Mouse (Mus musculus) C2C12 (cell line): ENCODE data around the gene Cilp. TPM values are rescaled to one million over a fixed set of nuclear protein-coding genes. Genes with fewer than 3 reads are reported as not detected.

Experiments
- H3K27me3 ChIP-seq: one replicate; pipeline ENCODE4 v1.6.1; 2011; ENCODE audit not compliant: control insufficient read depth, insufficient read depth, insufficient read length
- H3K36me3 ChIP-seq: one replicate; pipeline ENCODE4 v1.6.1; 2011; ENCODE audit not compliant: control insufficient read depth, insufficient read depth
- H3K4me3 ChIP-seq: one replicate; pipeline ENCODE4 v1.5.1; 2011; ENCODE audit warnings: mild to moderate bottlenecking, control low read depth; ENCODE audit not compliant: poor library complexity, insufficient read depth, severe bottlenecking
- H3K79me2 ChIP-seq: one replicate; pipeline ENCODE4 v1.6.1; 2011; ENCODE audit not compliant: control insufficient read depth, insufficient read depth
- H3K79me3 ChIP-seq: one replicate; pipeline ENCODE4 v1.6.1; 2011; ENCODE audit warnings: low read depth, control low read depth
- H3ac ChIP-seq: one replicate; pipeline ENCODE3; 2011; ENCODE audit warnings: low read depth; ENCODE audit not compliant: control insufficient read depth, insufficient read length
- CEBPB ChIP-seq: IDR thresholded peaks from one replicate; pipeline ENCODE4 v1.6.1; 2011; ENCODE audit warnings: low read depth, mild to moderate bottlenecking, control low read depth, moderate library complexity
- CTCF ChIP-seq: IDR thresholded peaks from one replicate; pipeline ENCODE4 v1.5.1; 2011; ENCODE audit not compliant: control insufficient read depth, insufficient read depth, insufficient read length
- FOSL1 ChIP-seq: IDR thresholded peaks from one replicate; pipeline ENCODE4 v1.8.0; 2011; ENCODE audit warnings: mild to moderate bottlenecking, low read length; ENCODE audit not compliant: poor library complexity, insufficient read depth, severe bottlenecking
- MAX ChIP-seq: IDR thresholded peaks from one replicate; pipeline ENCODE4 v1.6.1; 2011; ENCODE audit warnings: mild to moderate bottlenecking, control low read depth
- MYOD1 ChIP-seq: IDR thresholded peaks from one replicate; pipeline ENCODE4 v1.6.1; 2011; ENCODE audit warnings: low read depth; ENCODE audit not compliant: control insufficient read depth, insufficient read length
- MYOG ChIP-seq: IDR thresholded peaks from one replicate; pipeline ENCODE4 v1.6.1; 2011; ENCODE audit not compliant: control insufficient read depth, insufficient read length; ENCODE audit errors: extremely low read depth
- USF1 ChIP-seq: IDR thresholded peaks from one replicate; pipeline ENCODE4 v1.6.1; 2011; ENCODE audit warnings: low read depth, mild to moderate bottlenecking, control low read depth, moderate library complexity
- polyA plus RNA-seq: library from polyadenylated mRNA; unstranded; fragments of >200 nt; fragmentation: generic; extraction: Trizol; gene quantifications from one replicate; pipeline ENCODE4 v1.2.1, GENCODE M21; 2012; ENCODE audit warnings: missing spikeins

Cilp gene
- polyA plus RNA-seq, 1 experiment: 0.01 TPM

DNA sequence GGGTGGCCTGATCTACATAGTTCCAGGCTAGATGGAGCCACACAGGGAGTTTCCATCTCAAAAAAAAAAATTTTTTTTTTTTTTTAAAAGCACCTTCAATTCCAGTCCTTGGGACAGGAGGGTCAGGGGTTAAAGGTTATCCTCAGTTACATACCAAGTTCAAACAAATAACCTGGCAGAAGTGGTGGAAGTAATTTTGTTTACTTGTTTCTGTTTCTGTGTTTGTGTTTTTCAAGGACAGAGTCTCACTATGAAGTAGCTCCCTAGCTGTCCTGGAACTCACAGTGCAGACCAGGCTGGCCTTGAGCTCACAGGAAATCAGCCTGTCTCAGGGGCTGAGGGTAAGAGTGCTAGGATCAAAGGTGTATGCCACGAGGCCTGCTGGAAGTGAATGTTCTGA lies 29.4 kb upstream of the Cilp start:
- Histone ChIP-seq H3K27me3 (no peaks in the 10 kb centered on the region), H3K79me2 (no peaks in the 10 kb centered on the region), H3K4me3 (no peak overlapping the region), H3ac (no peak overlapping the region), H3K79me3 (no peaks in the 10 kb centered on the region), H3K36me3 (no peaks in the 10 kb centered on the region)
- TF ChIP-seq CTCF (no peak), USF1 (no peak), CEBPB (no peak), MYOD1 (no peak), MYOG (no peak), FOSL1 (no peak), MAX (no peak)

DNA sequence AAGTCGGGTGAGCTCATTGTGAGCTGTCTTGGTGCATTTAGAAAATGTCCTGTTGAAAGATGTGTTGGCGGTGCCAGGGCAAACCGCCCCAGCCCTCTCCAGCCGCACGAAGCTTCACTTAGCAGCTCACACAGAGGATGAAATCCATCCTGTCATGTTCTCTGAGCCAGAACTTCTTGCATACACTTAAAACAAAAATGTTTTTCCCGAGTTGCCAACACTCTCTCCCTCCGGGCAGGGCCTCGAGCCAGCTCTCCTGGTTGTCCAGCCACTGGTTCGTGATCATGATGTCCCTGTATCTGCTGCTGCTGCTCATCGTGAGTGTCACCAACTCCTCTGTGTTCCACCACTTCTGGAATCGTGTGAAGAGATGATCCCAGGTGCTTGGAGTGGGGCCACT lies 27.4 kb upstream of the Cilp start:
- no peak for TF ChIP-seq MYOD1
- no peak for TF ChIP-seq CTCF
- no peak for TF ChIP-seq CEBPB
- no peak for TF ChIP-seq MAX
- TF ChIP-seq FOSL1: no peak
- no peak for TF ChIP-seq MYOG
- no peak for TF ChIP-seq USF1
- Histone ChIP-seq H3K79me2 (no peaks in the 10 kb centered on the region), H3K36me3 (no peaks in the 10 kb centered on the region), H3K4me3 (no peak overlapping the region), H3ac (no peak overlapping the region), H3K27me3 (no peaks in the 10 kb centered on the region), H3K79me3 (no peaks in the 10 kb centered on the region)

DNA sequence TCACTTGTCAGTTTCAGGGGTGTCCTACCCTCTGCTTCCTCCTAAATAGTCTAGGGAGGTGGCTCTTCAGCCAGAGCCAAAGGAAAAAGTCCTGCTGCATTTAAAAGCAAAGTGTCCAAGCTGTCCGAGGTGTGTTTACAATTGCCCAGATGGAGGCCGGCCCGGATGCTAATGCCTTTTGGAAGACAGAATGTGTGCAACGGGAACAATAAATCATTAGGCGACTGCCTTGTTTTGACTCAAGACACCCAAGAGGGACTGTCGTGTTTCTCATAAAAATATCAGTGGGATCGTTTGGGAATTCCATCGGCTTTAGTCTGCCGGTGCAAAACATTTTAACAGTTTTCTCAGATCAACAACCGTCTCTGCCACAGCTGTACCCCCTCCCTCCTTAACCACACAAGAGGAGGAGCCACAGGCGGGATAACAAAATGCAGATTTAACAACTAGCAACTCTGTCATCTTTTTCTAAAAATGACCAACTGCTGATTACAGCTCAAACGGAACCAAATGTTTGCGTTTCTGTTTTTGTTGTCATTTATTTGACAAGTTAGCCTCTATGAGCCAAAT lies 26.7 kb upstream of the Cilp start:
- TF ChIP-seq MYOG (no peak), MAX (no peak), MYOD1 (no peak), FOSL1 (no peak), CEBPB (no peak), CTCF (no peak), USF1 (no peak)
- Histone ChIP-seq H3ac (no peak overlapping the region), H3K79me3 (no peaks in the 10 kb centered on the region), H3K36me3 (no peaks in the 10 kb centered on the region), H3K4me3 (no peak overlapping the region), H3K79me2 (no peaks in the 10 kb centered on the region), H3K27me3 (no peaks in the 10 kb centered on the region)

DNA sequence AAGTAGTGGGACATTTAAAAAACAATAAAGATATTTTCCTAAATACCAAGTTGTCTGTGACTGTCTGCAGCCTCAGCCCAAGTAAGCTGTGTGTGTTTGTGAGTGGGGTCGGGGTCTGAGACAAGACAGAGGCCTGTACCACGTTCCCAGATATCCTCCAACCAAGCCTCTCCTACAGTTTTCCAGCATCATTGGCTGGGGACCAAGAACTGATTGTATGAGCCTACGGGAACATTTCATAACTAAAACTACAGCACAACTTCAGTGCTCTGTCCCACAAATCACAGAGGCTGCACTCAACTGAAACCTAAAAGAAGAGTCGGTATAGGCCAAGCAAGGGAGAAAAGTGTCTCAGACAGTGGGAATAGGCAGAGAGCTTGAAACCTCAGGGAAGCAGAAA lies 25.8 kb upstream of the Cilp start:
- Histone ChIP-seq H3K79me3 (no peaks in the 10 kb centered on the region), H3K4me3 (no peak overlapping the region), H3ac (no peak overlapping the region), H3K79me2 (no peaks in the 10 kb centered on the region), H3K36me3 (no peaks in the 10 kb centered on the region), H3K27me3 (no peaks in the 10 kb centered on the region)
- no peak for TF ChIP-seq MYOD1
- no peak for TF ChIP-seq CTCF
- no peak for TF ChIP-seq MYOG
- no peak for TF ChIP-seq CEBPB
- TF ChIP-seq USF1: no peak
- no peak for TF ChIP-seq MAX
- no peak for TF ChIP-seq FOSL1

DNA sequence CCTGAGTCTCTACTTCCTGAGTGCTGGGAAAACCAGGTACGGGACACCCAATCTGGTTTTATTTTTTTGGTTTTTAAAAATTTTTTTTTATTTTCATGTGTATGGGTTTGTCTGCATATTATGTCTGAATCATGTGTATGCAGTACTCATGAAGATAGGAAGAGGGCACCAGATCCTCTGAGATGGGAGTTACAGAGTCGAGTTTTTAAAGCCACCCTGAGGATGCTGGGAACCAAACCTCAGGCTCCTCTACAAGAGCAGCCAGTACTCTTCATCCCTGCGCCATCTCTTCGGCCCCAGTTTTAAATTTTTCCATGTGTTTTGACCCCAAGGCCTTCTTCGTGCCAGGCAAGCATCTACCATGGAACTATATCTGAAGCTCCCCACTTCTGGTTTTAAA lies 25.2 kb upstream of the Cilp start:
- Histone ChIP-seq H3K79me2 (no peaks in the 10 kb centered on the region), H3K36me3 (no peaks in the 10 kb centered on the region), H3K4me3 (no peak overlapping the region), H3K79me3 (no peaks in the 10 kb centered on the region), H3ac (no peak overlapping the region), H3K27me3 (no peaks in the 10 kb centered on the region)
- TF ChIP-seq CTCF: no peak
- TF ChIP-seq USF1: no peak
- TF ChIP-seq FOSL1: no peak
- TF ChIP-seq MAX: no peak
- no peak for TF ChIP-seq MYOG
- TF ChIP-seq MYOD1: no peak
- no peak for TF ChIP-seq CEBPB

DNA sequence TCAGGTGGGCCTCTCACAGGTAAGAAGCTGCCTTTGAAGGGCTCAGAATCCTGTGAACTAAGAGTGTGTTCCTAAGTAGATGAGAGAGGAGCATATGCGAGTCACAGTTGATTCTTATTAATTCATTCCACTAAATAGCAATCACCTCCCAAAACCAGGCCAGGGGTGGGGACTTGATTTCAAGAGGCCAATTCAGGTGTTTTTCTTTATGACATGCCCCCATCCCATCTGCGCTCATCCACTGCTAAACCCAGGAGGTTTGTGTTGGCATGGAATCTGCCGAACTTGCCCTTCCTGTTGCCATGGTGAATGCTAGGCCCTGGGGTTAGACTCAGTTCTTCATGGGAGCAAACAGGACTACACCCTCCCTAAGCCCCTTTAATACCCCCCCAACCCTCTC lies 24.4 kb upstream of the Cilp start:
- no peaks in the 10 kb centered on the region for H3K79me2 ChIP-seq
- H3ac ChIP-seq: no peak overlapping the region
- H3K79me3 ChIP-seq: no peaks in the 10 kb centered on the region
- H3K36me3 ChIP-seq: no peaks in the 10 kb centered on the region
- H3K4me3 ChIP-seq: no peak overlapping the region
- no peaks in the 10 kb centered on the region for H3K27me3 ChIP-seq
- TF ChIP-seq CEBPB: no peak
